Mouse (Mus musculus): ENCODE measurements at regions not wholly inside any gene's neighbourhood (a gene's known extent, or its start where the extent isn't known, plus 50 kb on each side); places are given as distances from the start of the nearest gene placed in this dataset.
A peak's percentile ranks its signal among the peaks of the same experiment; 100 is the strongest.

- ATAC-seq (ENCODE audit: insufficient read depth) = peak; percentile 88
- peak overlapping the region; percentile 51; the same call in 1 of the 2 replicates for H3K27ac ChIP-seq (ENCODE audit: low read depth)
- H3K9me3 ChIP-seq (ENCODE audit: low read depth, low read length) = no peaks in the 10 kb centered on the region
- H3K4me2 ChIP-seq = peak overlapping the region; percentile 2; the same call in 1 of the 2 replicates
- 13% methylated on average over 6 of the region's 6 CpGs for WGBS
- no peak overlapping the region for H3K9ac ChIP-seq
- no peaks in the 10 kb centered on the region for H3K36me3 ChIP-seq (ENCODE audit: insufficient read depth)
- peak; percentile 87 for DNase-seq
- no peak for TF ChIP-seq CTCF (IDR thresholded peaks at IDR 0.05; ENCODE audit: low read depth)
- no peaks in the 10 kb centered on the region for H3K27me3 ChIP-seq (ENCODE audit: insufficient read depth, low read length)
- no peak overlapping the region for H3K4me3 ChIP-seq (ENCODE audit: low read depth, low read length)
- H3K4me1 ChIP-seq (ENCODE audit: insufficient read depth) = peaks cover 24% of the 10 kb centered on the region
Observed at GRCm38 (mm10) chr9:35359699-35360098, 61.2 kb upstream of the Cdon start.

DNA sequence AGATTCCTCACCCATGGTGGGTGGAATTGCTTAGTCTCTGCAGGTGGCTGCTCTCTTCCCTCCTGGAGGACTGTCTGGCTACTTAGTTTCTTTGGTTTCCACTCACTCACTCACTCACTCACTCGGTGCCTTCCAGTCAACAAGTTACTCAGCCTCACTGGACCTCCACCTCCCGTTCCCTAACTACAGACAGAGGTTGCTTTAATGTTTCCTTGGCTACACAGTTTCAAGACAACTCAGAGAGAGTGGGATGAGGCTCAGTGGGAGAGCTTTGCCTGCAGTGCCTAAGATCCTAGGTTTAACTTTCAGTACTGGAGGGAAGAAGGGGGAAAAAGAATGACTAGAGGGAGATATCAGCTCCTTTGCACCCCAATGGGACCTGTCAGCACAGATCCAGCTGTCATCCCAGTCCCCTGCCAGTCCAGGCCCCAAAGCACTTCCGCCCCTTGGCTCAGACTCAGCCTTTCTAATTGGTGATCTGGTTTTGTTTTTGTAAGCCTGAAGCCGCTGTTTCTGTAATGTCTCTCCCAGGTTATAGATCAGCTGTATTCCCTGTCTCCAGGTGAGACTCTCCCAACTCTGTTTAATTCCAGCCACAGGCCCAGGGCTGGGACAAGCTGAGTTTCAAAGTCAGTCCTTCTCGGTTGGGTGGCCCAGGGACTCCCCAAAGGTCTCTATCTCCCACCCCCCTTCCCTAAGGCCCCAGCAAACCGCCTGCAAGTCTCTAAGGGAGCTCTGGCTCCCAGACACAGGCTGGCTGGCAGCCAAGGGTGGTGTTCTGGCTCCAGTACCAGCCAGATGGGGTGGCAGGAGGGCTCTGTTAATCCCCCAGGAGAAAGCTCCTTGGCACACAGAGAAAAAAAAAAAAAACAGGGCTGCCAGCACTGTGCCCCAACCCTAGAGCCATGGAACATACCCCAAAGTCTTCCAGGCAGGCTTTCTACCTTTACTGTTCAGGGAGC is 60.5 kb upstream of the Cdon start:
- 14% methylated on average over 6 of the region's 6 CpGs for WGBS
- DNase-seq (peak; percentile 62), ATAC-seq (ENCODE audit: insufficient read depth) (peak; percentile 53)
- H3K4me3 ChIP-seq (ENCODE audit: low read depth, low read length) = no peak overlapping the region
- H3K27ac ChIP-seq (ENCODE audit: low read depth) = peak overlapping the region; percentile 51
- H3K4me1 ChIP-seq (ENCODE audit: insufficient read depth) = peaks cover 22% of the 10 kb centered on the region
- no peaks in the 10 kb centered on the region for H3K27me3 ChIP-seq (ENCODE audit: insufficient read depth, low read length)
- H3K9ac ChIP-seq = no peak overlapping the region
- no peaks in the 10 kb centered on the region for H3K36me3 ChIP-seq (ENCODE audit: insufficient read depth)
- no peaks in the 10 kb centered on the region for H3K9me3 ChIP-seq (ENCODE audit: low read depth, low read length)
- TF ChIP-seq CTCF (IDR thresholded peaks at IDR 0.05; ENCODE audit: low read depth) = no peak
- peak overlapping the region; percentile 2; the same call in 1 of the 2 replicates for H3K4me2 ChIP-seq

DNA sequence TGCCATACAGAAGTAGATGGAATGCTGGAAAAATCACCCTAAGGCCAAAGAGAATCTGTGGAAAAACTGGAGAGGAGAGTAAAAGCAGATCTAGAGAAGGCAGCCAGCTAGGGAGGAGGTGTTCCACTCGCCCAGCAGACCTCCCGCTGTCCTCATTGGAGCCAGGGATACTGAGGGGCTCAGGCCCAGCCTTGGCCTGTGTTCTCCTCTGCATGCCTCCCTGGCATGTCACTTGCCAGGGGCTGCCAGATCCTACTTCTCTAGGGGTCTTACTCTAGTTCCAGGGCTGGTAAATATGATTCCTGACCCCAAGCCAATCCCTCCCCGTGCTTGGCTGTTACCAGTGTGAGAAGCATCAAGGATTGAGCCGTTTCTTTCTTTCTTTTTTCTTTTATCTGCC is 59.5 kb upstream of the Cdon start:
- H3K9ac ChIP-seq = no peak overlapping the region
- DNase-seq = no peak
- no peak for TF ChIP-seq CTCF (IDR thresholded peaks at IDR 0.05; ENCODE audit: low read depth)
- 54% methylated on average over 4 of the region's 4 CpGs for WGBS
- no peaks in the 10 kb centered on the region for H3K9me3 ChIP-seq (ENCODE audit: low read depth, low read length)
- H3K4me2 ChIP-seq = no peak overlapping the region
- no peaks in the 10 kb centered on the region for H3K36me3 ChIP-seq (ENCODE audit: insufficient read depth)
- H3K4me1 ChIP-seq (ENCODE audit: insufficient read depth) = peaks cover 22% of the 10 kb centered on the region
- H3K27ac ChIP-seq (ENCODE audit: low read depth) = no peak overlapping the region
- H3K4me3 ChIP-seq (ENCODE audit: low read depth, low read length) = no peak overlapping the region
- no peak for ATAC-seq (ENCODE audit: insufficient read depth)
- H3K27me3 ChIP-seq (ENCODE audit: insufficient read depth, low read length) = no peaks in the 10 kb centered on the region

DNA sequence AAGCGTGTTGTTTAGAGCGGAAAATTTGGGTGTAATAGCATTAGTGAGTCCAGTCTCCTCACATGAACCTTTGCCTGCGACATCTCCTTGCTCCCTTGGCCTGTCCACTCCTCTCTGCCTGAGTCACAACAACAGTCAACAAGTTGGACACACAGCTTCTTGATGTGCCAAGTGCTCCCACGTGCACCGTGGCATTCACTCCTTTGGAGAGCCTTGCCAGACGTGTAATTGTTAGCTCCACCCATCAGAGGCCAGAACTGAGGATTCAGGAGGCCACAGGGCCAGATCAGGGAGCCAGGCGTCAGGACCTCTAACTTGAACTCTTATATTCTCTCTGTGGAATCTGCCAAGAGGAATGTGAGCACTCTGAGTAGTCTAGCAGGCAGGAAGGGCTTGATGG is 58.7 kb upstream of the Cdon start:
- H3K4me2 ChIP-seq = no peak overlapping the region
- no peaks in the 10 kb centered on the region for H3K36me3 ChIP-seq (ENCODE audit: insufficient read depth)
- TF ChIP-seq CTCF (IDR thresholded peaks at IDR 0.05; ENCODE audit: low read depth) = no peak
- H3K27ac ChIP-seq (ENCODE audit: low read depth) = no peak overlapping the region
- H3K27me3 ChIP-seq (ENCODE audit: insufficient read depth, low read length) = no peaks in the 10 kb centered on the region
- WGBS = 62% methylated on average over 7 of the region's 7 CpGs
- no peak overlapping the region for H3K4me3 ChIP-seq (ENCODE audit: low read depth, low read length)
- no peak overlapping the region for H3K9ac ChIP-seq
- H3K9me3 ChIP-seq (ENCODE audit: low read depth, low read length) = no peaks in the 10 kb centered on the region
- DNase-seq (no peak), ATAC-seq (ENCODE audit: insufficient read depth) (no peak)
- H3K4me1 ChIP-seq (ENCODE audit: insufficient read depth) = peaks cover 22% of the 10 kb centered on the region

DNA sequence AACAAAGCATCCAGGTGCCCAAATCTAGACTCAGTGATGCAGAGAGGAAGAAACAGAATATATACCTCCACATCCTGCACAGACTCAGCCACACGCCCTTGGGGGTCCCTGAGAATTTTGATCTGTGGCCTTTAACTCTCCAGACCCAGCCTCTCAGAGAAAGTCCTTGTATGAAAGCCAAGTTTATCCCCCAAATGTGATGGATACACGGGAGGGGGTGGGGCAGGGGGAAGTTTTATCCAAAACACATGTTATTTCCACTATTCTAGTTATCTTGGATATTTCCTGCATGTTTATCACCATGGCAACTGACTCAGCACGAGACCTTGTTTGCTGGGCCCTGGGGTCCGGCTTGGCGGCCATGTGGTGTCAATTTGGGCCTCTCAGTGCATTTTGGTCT is 57.8 kb upstream of the Cdon start:
- Histone ChIP-seq H3K36me3 (ENCODE audit: insufficient read depth) (no peaks in the 10 kb centered on the region), H3K27me3 (ENCODE audit: insufficient read depth, low read length) (no peaks in the 10 kb centered on the region), H3K4me2 (no peak overlapping the region), H3K4me3 (ENCODE audit: low read depth, low read length) (no peak overlapping the region), H3K9ac (no peak overlapping the region), H3K27ac (ENCODE audit: low read depth) (no peak overlapping the region), H3K9me3 (ENCODE audit: low read depth, low read length) (no peaks in the 10 kb centered on the region), H3K4me1 (ENCODE audit: insufficient read depth) (peaks cover 22% of the 10 kb centered on the region)
- no peak for TF ChIP-seq CTCF (IDR thresholded peaks at IDR 0.05; ENCODE audit: low read depth)
- DNase-seq (no peak), ATAC-seq (ENCODE audit: insufficient read depth) (no peak)
- WGBS = 43% methylated on average over 5 of the region's 5 CpGs

DNA sequence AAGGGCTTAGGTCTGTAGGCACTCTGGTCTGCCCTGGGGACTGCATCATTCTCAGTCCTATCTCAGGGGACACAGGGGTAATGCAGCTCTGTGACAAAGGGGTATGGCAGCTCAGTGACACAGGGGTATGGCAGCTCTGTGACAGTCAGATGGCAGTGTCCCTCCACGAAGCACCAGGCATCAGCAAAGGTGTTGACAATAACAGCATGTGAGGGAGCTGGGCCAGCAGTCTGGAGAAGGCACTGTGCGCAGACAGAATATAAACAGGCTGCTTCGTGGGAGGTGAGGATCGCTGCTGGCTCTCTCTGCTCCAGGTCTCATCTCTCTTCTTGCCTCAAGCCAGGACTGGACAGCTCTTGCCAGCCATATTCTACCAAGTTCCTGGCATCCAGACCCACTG is 57.0 kb upstream of the Cdon start:
- no peaks in the 10 kb centered on the region for H3K36me3 ChIP-seq (ENCODE audit: insufficient read depth)
- H3K9me3 ChIP-seq (ENCODE audit: low read depth, low read length) = no peaks in the 10 kb centered on the region
- H3K4me1 ChIP-seq (ENCODE audit: insufficient read depth) = peaks cover 22% of the 10 kb centered on the region
- TF ChIP-seq CTCF (IDR thresholded peaks at IDR 0.05; ENCODE audit: low read depth) = no peak
- H3K9ac ChIP-seq = no peak overlapping the region
- ATAC-seq (ENCODE audit: insufficient read depth) = no peak
- no peak for DNase-seq
- H3K27ac ChIP-seq (ENCODE audit: low read depth) = no peak overlapping the region; the same call in 1 of the 2 replicates
- H3K27me3 ChIP-seq (ENCODE audit: insufficient read depth, low read length) = no peaks in the 10 kb centered on the region
- H3K4me3 ChIP-seq (ENCODE audit: low read depth, low read length) = no peak overlapping the region
- no peak overlapping the region for H3K4me2 ChIP-seq
- 43% methylated on average over 4 of the region's 4 CpGs for WGBS

GRCm38 (mm10) chr9:35365975-35366374 is 55.0 kb upstream of the Cdon start:
- no peak overlapping the region for H3K4me3 ChIP-seq (ENCODE audit: low read depth, low read length)
- WGBS = 86% methylated on average over 5 of the region's 5 CpGs
- H3K9ac ChIP-seq = no peak overlapping the region
- DNase-seq (no peak), ATAC-seq (ENCODE audit: insufficient read depth) (no peak)
- H3K4me2 ChIP-seq = no peak overlapping the region
- no peaks in the 10 kb centered on the region for H3K27me3 ChIP-seq (ENCODE audit: insufficient read depth, low read length)
- no peak overlapping the region for H3K27ac ChIP-seq (ENCODE audit: low read depth)
- H3K9me3 ChIP-seq (ENCODE audit: low read depth, low read length) = no peaks in the 10 kb centered on the region
- TF ChIP-seq CTCF (IDR thresholded peaks at IDR 0.05; ENCODE audit: low read depth) = no peak
- H3K36me3 ChIP-seq (ENCODE audit: insufficient read depth) = no peaks in the 10 kb centered on the region
- H3K4me1 ChIP-seq (ENCODE audit: insufficient read depth) = peaks cover 6% of the 10 kb centered on the region; the same call in 1 of the 2 replicates

Data from lung, embryonic 14.5 days (tissue).